Mouse (Mus musculus) brain, embryonic 14.5 days (tissue): ENCODE measurements at regions not wholly inside any gene's neighbourhood (a gene's known extent, or its start where the extent isn't known, plus 50 kb on each side); places are given as distances from the start of the nearest gene placed in this dataset.
"Not testable (repeated sequence)": the region's sequence is repeated elsewhere in the genome, so short reads cannot be mapped to it uniquely, and the experiment has no call there.

Experiments used
- DNase-seq: peaks from one replicate; pipeline ENCODE4 v3.0.0-alpha.2; 2011; ENCODE audit warnings: low read depth
- CTCF ChIP-seq: fragments of 200-500 bp; IDR thresholded peaks from 2 replicates; pipeline ENCODE4 v1.5.1; 2012; ENCODE audit warnings: inconsistent platforms, mild to moderate bottlenecking, moderate library complexity, borderline replicate concordance; ENCODE audit not compliant: insufficient read depth, insufficient read length; ENCODE audit errors: extremely low read depth
- POLR2A ChIP-seq: fragments of 200-500 bp; IDR thresholded peaks from 2 replicates; pipeline ENCODE4 v1.6.1; 2012; ENCODE audit warnings: mild to moderate bottlenecking, inconsistent platforms, borderline replicate concordance; ENCODE audit not compliant: poor library complexity, insufficient read depth, insufficient read length, severe bottlenecking; ENCODE audit errors: extremely low read depth

GRCm38 (mm10) chr10:30342965-30343478, 142.7 kb upstream of the Cenpw start:
- no peak for TF ChIP-seq POLR2A
- no peak for TF ChIP-seq CTCF
- DNase-seq, result peak; percentile 80

- TF ChIP-seq CTCF, result no peak
- no peak for TF ChIP-seq POLR2A
- DNase-seq, result peak; percentile 70
Observed at GRCm38 (mm10) chr10:30328334-30329014, 128.1 kb upstream of the Cenpw start.

GRCm38 (mm10) chr10:30327849-30328248, 127.5 kb upstream of the Cenpw start:
- no peak for TF ChIP-seq POLR2A
- no peak for TF ChIP-seq CTCF
- peak; percentile 87 for DNase-seq

GRCm38 (mm10) chr10:30326861-30327260, 126.5 kb upstream of the Cenpw start:
- TF ChIP-seq POLR2A (no peak), CTCF (no peak)
- DNase-seq, result no peak

- DNase-seq, result not testable (repeated sequence)
Observed at GRCm38 (mm10) chr10:30295871-30296270, 95.5 kb upstream of the Cenpw start.

- no peak for DNase-seq
- TF ChIP-seq CTCF (no peak), POLR2A (no peak)
Observed at GRCm38 (mm10) chr10:30281666-30282065, 81.3 kb upstream of the Cenpw start.

GRCm38 (mm10) chr10:30280451-30280850, 80.1 kb upstream of the Cenpw start:
- TF ChIP-seq CTCF (no peak), POLR2A (no peak)

GRCm38 (mm10) chr10:30279978-30280377, 79.6 kb upstream of the Cenpw start:
- no peak for DNase-seq
- no peak for TF ChIP-seq POLR2A
- TF ChIP-seq CTCF, result no peak

More at GRCm38 (mm10) chr10:30280451-30280850, 80.1 kb upstream of the Cenpw start:
- no peak for DNase-seq

GRCm38 (mm10) chr10:30278987-30279386, 78.6 kb upstream of the Cenpw start:
- DNase-seq, result no peak
- no peak for TF ChIP-seq CTCF
- no peak for TF ChIP-seq POLR2A

GRCm38 (mm10) chr10:30265129-30265528, 64.8 kb upstream of the Cenpw start:
- TF ChIP-seq POLR2A (no peak), CTCF (no peak)
- no peak for DNase-seq

GRCm38 (mm10) chr10:30259716-30260115, 59.4 kb upstream of the Cenpw start:
- DNase-seq, result peak; percentile 15
- TF ChIP-seq POLR2A (no peak), CTCF (no peak)

- TF ChIP-seq POLR2A (no peak), CTCF (no peak)
- DNase-seq, result peak; percentile 44
Observed at GRCm38 (mm10) chr10:30257889-30258288, 57.5 kb upstream of the Cenpw start.
